Mouse (Mus musculus): ENCODE measurements around the gene Coq10b. TPM values are rescaled to one million over a fixed set of nuclear protein-coding genes. Genes with fewer than 3 reads are reported as not detected.

Coq10b gene
- polyA plus RNA-seq, 1 experiment from 2014 or later = 29.2 TPM

DNA sequence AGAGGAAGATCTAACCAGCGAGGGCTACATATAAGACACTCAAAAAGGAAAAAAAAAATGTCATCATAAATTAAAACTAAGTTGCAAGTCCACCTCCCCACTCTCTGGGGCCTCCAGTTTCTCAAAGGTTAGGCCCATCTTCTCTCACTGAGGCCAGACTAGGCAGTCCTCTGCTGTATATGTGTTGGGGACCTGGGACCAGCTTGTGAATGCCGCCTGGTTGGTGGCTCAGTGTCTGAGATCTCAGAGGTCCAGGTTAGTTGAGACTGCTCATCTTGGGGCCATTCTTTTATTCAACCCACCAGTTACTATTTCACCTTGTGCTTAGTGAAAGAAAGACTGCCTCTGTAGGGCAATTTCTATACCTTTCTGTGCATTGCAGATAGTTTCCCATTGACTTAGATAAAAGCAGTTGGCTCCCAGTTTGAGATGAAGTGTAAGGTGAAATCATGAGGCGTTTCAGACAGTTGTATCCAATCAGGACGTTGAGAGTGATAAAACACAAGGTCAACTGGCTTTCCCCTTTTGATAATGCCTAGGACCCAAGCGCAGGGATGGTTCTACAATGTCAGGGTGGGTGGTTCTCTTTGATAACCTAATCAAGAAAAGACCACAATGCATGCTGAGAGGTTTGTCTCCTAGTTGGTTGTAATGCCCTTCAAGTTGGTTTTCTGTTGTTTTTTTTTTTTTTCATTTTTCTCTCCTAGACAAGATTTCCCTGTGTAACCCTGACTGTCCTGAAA, 23.3 kb downstream of the Coq10b start:
- WGBS (ENCODE audit: insufficient replicate concordance) = 38% methylated on average over 5 of the region's 5 CpGs
- Histone ChIP-seq H3K9me3 (replicated peaks; ENCODE audit: control insufficient read depth, low read length) (no peaks in the 10 kb centered on the region), H3K9ac (ENCODE audit: low read depth, low read length) (no peak overlapping the region), H3K27me3 (ENCODE audit: control insufficient read depth, insufficient read depth, low read length) (no peaks in the 10 kb centered on the region), H3K4me1 (ENCODE audit: control insufficient read depth, insufficient read depth, low read length) (peaks cover 13% of the 10 kb centered on the region), H3K4me2 (no peak overlapping the region), H3K36me3 (ENCODE audit: control insufficient read depth, insufficient read depth, low read length) (peaks cover 19% of the 10 kb centered on the region), H3K27ac (ENCODE audit: low read depth, low read length) (no peak overlapping the region), H3K4me3 (ENCODE audit: low read depth, low read length) (no peak overlapping the region)
- ATAC-seq (replicated peaks; ENCODE audit: insufficient number of reproducible peaks, low FRiP score, low TSS enrichment) = 0 out of 2 replicates have a peak, but pooled peaks have one; percentile 42

DNA sequence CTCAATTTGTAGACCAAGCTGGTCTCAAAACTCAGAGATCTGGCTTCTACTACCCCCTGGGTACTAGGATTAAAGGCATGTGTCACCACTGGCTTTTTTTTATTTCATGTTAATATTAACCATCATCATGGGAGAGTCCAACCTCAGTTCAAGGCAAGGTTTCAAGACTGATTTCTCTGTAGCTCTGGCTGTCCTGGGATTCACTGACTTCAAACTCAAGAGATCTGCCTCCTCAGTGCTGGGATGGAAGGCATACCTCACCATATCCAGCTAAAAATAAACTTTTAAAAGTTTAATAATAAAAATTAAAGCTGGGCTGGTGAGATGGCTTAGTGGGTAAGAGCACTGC, 23.8 kb downstream of the Coq10b start:
- H3K4me1 ChIP-seq (ENCODE audit: control insufficient read depth, insufficient read depth, low read length) = peaks cover 13% of the 10 kb centered on the region
- peaks cover 19% of the 10 kb centered on the region for H3K36me3 ChIP-seq (ENCODE audit: control insufficient read depth, insufficient read depth, low read length)
- no peak overlapping the region for H3K4me3 ChIP-seq (ENCODE audit: low read depth, low read length)
- ATAC-seq (replicated peaks; ENCODE audit: insufficient number of reproducible peaks, low FRiP score, low TSS enrichment) = no peak
- H3K27ac ChIP-seq (ENCODE audit: low read depth, low read length) = no peak overlapping the region
- H3K9me3 ChIP-seq (replicated peaks; ENCODE audit: control insufficient read depth, low read length) = no peaks in the 10 kb centered on the region
- H3K4me2 ChIP-seq = no peak overlapping the region
- no peaks in the 10 kb centered on the region for H3K27me3 ChIP-seq (ENCODE audit: control insufficient read depth, insufficient read depth, low read length)
- H3K9ac ChIP-seq (ENCODE audit: low read depth, low read length) = no peak overlapping the region

DNA sequence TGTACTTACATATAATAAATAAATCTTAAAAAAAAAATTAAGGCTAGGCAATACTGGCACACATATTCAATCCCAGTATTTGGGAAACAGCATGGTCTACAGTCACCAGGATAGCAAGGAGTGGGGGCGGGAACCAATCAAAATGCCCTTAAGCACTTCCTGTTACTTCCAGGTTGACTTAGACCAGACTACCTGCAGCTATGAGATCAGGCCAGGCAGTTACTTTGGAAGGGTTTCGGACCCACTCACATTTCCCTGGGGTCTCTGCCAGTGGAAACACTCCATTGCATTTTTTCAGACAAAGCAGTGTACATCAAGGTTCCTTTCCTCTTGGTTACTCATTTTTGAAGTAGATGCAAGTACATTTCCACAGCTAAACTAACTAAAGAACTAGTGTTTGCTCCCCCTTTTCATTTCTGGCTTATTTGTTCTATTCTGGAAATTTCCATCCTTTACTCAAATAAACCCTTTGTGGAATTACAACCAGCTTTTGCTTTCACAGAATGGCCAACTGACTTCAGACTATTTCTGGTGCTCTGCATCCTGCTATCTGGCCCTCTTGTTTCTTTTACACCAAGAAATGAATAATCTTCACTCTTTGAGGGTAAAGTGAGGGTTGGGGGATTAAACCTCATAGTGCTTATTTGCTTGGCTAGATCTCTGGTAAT, 24.4 kb downstream of the Coq10b start:
- Histone ChIP-seq H3K4me2 (no peak overlapping the region), H3K36me3 (ENCODE audit: control insufficient read depth, insufficient read depth, low read length) (peaks cover 22% of the 10 kb centered on the region), H3K4me3 (ENCODE audit: low read depth, low read length) (no peak overlapping the region), H3K27me3 (ENCODE audit: control insufficient read depth, insufficient read depth, low read length) (no peaks in the 10 kb centered on the region), H3K27ac (ENCODE audit: low read depth, low read length) (no peak overlapping the region), H3K9ac (ENCODE audit: low read depth, low read length) (no peak overlapping the region), H3K9me3 (replicated peaks; ENCODE audit: control insufficient read depth, low read length) (no peaks in the 10 kb centered on the region), H3K4me1 (ENCODE audit: control insufficient read depth, insufficient read depth, low read length) (peaks cover 13% of the 10 kb centered on the region)
- WGBS (ENCODE audit: insufficient replicate concordance) = 74% methylated on average over 2 of the region's 2 CpGs
- ATAC-seq (replicated peaks; ENCODE audit: insufficient number of reproducible peaks, low FRiP score, low TSS enrichment) = no peak

DNA sequence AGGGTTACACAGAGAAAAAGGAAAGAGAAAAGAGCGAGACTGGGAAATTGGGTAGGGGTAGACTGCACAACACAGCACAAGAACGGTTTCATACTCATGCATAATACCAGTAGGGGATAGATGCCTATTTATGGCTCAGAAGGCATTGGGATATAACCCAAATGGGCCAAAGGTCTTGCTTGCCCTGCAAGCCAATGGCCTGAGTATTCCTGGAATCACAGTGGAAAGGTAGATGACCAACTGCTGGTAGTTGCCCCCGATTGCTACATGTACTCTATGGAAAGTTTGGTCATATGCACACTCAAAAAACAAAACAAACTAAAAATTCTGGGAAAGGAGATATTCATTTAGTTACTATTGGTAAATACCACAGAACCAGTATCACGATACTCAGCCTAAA, 27.1 kb downstream of the Coq10b start:
- no peaks in the 10 kb centered on the region for H3K9me3 ChIP-seq (replicated peaks; ENCODE audit: control insufficient read depth, low read length)
- peaks cover 41% of the 10 kb centered on the region for H3K36me3 ChIP-seq (ENCODE audit: control insufficient read depth, insufficient read depth, low read length)
- H3K27ac ChIP-seq (ENCODE audit: low read depth, low read length) = no peak overlapping the region
- no peak overlapping the region for H3K4me2 ChIP-seq
- ATAC-seq (replicated peaks; ENCODE audit: insufficient number of reproducible peaks, low FRiP score, low TSS enrichment) = no peak
- 92% methylated on average over 4 of the region's 4 CpGs for WGBS (ENCODE audit: insufficient replicate concordance)
- H3K27me3 ChIP-seq (ENCODE audit: control insufficient read depth, insufficient read depth, low read length) = no peaks in the 10 kb centered on the region
- peaks cover 12% of the 10 kb centered on the region for H3K4me1 ChIP-seq (ENCODE audit: control insufficient read depth, insufficient read depth, low read length)
- no peak overlapping the region for H3K9ac ChIP-seq (ENCODE audit: low read depth, low read length)
- H3K4me3 ChIP-seq (ENCODE audit: low read depth, low read length) = no peak overlapping the region

DNA sequence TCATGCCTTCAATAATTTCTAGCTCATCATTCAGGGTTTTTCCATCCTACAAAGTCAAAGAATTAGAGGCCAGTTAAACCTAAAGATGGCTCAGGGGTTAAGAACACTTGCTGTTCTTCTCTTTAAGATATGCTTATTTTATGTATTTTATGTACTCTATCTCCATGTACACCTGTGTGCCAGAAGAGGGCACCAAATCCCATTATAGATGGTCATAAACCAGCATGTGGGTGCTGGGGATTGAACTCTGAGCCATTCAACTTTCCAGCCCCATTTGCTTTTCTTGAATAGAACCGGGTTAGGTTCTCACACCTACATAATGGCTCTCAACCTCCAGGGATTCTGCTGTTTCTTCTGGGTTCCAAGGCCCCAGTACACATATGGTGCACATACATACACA, 29.5 kb downstream of the Coq10b start:
- WGBS (ENCODE audit: insufficient replicate concordance) = 85% methylated on average over 1 of the region's 1 CpGs
- H3K27ac ChIP-seq (ENCODE audit: low read depth, low read length) = no peak overlapping the region
- H3K4me2 ChIP-seq = no peak overlapping the region
- peaks cover 49% of the 10 kb centered on the region for H3K36me3 ChIP-seq (ENCODE audit: control insufficient read depth, insufficient read depth, low read length)
- no peaks in the 10 kb centered on the region for H3K27me3 ChIP-seq (ENCODE audit: control insufficient read depth, insufficient read depth, low read length)
- H3K9me3 ChIP-seq (replicated peaks; ENCODE audit: control insufficient read depth, low read length) = no peaks in the 10 kb centered on the region
- peaks cover 10% of the 10 kb centered on the region for H3K4me1 ChIP-seq (ENCODE audit: control insufficient read depth, insufficient read depth, low read length)
- no peak for ATAC-seq (replicated peaks; ENCODE audit: insufficient number of reproducible peaks, low FRiP score, low TSS enrichment)
- H3K9ac ChIP-seq (ENCODE audit: low read depth, low read length) = no peak overlapping the region
- no peak overlapping the region for H3K4me3 ChIP-seq (ENCODE audit: low read depth, low read length)

DNA sequence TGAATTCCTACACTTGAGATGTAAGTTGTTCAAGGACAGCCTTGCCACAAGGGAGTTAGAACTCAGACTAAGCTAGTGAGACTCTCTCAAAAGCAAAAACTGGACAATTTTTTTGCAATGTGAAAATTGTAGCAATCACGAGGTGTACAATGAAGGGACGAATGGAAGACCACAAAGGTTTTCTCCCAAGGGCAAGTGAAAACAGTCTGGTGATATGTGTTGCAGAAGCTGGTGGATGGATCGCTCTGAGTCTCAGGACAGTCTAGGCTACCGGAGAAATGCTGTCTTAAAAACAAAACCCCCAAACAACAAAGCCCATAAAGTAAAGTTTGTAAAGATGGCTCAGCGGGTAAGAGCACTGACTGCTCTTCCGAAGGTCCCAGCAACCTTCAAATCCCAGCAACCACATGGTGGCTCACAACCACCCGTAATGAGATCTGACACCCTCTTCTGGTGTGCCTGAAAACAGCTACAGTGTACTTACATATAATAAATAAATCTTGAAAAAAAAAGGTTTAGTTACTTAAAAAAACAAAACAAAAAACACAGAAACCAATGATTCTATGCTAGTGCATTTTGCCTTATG, 33.3 kb downstream of the Coq10b start:
- WGBS (ENCODE audit: insufficient replicate concordance) = 50% methylated on average over 7 of the region's 7 CpGs
- H3K9me3 ChIP-seq (replicated peaks; ENCODE audit: control insufficient read depth, low read length) = no peaks in the 10 kb centered on the region
- H3K36me3 ChIP-seq (ENCODE audit: control insufficient read depth, insufficient read depth, low read length) = peaks cover 39% of the 10 kb centered on the region
- H3K9ac ChIP-seq (ENCODE audit: low read depth, low read length) = peak overlapping the region; percentile 49; the same call in 1 of the 2 replicates
- peak overlapping the region; percentile 98 for H3K4me3 ChIP-seq (ENCODE audit: low read depth, low read length)
- no peaks in the 10 kb centered on the region for H3K27me3 ChIP-seq (ENCODE audit: control insufficient read depth, insufficient read depth, low read length)
- no peak for ATAC-seq (replicated peaks; ENCODE audit: insufficient number of reproducible peaks, low FRiP score, low TSS enrichment)
- H3K4me2 ChIP-seq = peak overlapping the region; percentile 87
- H3K4me1 ChIP-seq (ENCODE audit: control insufficient read depth, insufficient read depth, low read length) = peaks cover 19% of the 10 kb centered on the region
- H3K27ac ChIP-seq (ENCODE audit: low read depth, low read length) = no peak overlapping the region

DNA sequence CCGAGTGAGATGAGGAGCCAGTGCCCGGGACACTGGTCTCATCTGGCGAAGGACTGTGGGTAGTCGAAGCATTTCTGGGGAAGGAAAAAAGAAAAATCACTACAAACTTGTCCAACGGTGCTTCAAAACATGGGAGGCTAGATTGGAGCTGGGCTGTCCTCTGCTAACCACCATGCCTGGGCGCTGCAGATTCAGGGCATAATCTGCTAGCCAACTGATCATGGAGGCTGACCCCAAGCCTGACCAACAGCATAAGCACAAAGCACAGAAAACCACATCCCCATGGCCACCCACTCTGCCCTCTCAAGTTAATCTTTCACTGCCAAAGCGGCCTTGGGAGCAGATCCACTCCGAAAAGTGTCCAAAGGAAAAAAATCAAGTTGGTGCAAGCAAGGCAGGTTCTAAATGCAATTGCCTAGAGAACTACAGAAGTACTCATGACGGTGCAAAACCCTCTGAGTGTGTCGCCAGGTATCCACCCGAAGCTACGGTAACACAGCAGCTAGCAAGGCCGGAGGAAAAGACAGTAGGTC, 34.4 kb downstream of the Coq10b start:
- Histone ChIP-seq H3K9me3 (replicated peaks; ENCODE audit: control insufficient read depth, low read length) (no peaks in the 10 kb centered on the region), H3K4me1 (ENCODE audit: control insufficient read depth, insufficient read depth, low read length) (peaks cover 19% of the 10 kb centered on the region), H3K27ac (ENCODE audit: low read depth, low read length) (peak overlapping the region; percentile 99), H3K36me3 (ENCODE audit: control insufficient read depth, insufficient read depth, low read length) (peaks cover 33% of the 10 kb centered on the region), H3K4me3 (ENCODE audit: low read depth, low read length) (peak overlapping the region; percentile 98), H3K27me3 (ENCODE audit: control insufficient read depth, insufficient read depth, low read length) (no peaks in the 10 kb centered on the region), H3K9ac (ENCODE audit: low read depth, low read length) (peak overlapping the region; percentile 98), H3K4me2 (peak overlapping the region; percentile 87)
- WGBS (ENCODE audit: insufficient replicate concordance) = 1% methylated on average over 13 of the region's 13 CpGs
- ATAC-seq (replicated peaks; ENCODE audit: insufficient number of reproducible peaks, low FRiP score, low TSS enrichment) = no peak

DNA sequence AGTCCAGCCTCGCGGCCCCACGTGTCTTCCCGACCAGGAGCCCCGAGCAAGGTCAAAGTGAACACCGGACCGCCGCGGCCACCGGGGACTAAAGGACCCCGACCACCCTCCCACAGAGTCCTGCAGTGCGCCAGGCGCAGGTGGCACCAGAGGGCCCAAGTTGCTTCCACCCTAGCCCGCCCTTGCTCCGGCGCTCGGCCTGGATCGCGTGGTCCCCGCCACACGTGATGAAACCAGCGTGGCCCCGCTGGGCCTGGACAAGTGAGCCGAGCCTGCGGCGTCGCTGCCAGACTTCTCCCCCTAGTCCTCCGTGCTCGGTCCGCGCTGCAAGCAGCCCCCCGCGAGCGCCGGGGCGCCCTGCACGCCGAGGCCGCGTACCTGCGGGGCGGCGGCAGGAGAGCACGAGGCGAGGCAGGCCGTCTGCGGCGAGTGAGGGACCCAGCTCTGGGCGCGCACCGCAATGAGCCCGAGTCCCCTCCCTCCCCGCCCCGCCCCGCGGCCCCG, 34.9 kb downstream of the Coq10b start:
- H3K4me1 ChIP-seq (ENCODE audit: control insufficient read depth, insufficient read depth, low read length) = peaks cover 19% of the 10 kb centered on the region
- H3K4me2 ChIP-seq = peak overlapping the region; percentile 87
- ATAC-seq (replicated peaks; ENCODE audit: insufficient number of reproducible peaks, low FRiP score, low TSS enrichment) = peak; percentile 36
- H3K4me3 ChIP-seq (ENCODE audit: low read depth, low read length) = peak overlapping the region; percentile 98
- H3K9me3 ChIP-seq (replicated peaks; ENCODE audit: control insufficient read depth, low read length) = no peaks in the 10 kb centered on the region
- peak overlapping the region; percentile 98 for H3K9ac ChIP-seq (ENCODE audit: low read depth, low read length)
- WGBS (ENCODE audit: insufficient replicate concordance) = under 1% methylated on average over 37 of the region's 57 CpGs
- no peaks in the 10 kb centered on the region for H3K27me3 ChIP-seq (ENCODE audit: control insufficient read depth, insufficient read depth, low read length)
- H3K36me3 ChIP-seq (ENCODE audit: control insufficient read depth, insufficient read depth, low read length) = peaks cover 29% of the 10 kb centered on the region
- peak overlapping the region; percentile 99 for H3K27ac ChIP-seq (ENCODE audit: low read depth, low read length)
